Mouse (Mus musculus) testis, postnatal 14 days (tissue): ENCODE measurements at regions not wholly inside any gene's neighbourhood (a gene's known extent, or its start where the extent isn't known, plus 50 kb on each side); places are given as distances from the start of the nearest gene placed in this dataset.

Experiments
- DNase-seq: peaks from one replicate; pipeline ENCODE4 v3.0.0; 2021; ENCODE audit warnings: low spot score

DNA sequence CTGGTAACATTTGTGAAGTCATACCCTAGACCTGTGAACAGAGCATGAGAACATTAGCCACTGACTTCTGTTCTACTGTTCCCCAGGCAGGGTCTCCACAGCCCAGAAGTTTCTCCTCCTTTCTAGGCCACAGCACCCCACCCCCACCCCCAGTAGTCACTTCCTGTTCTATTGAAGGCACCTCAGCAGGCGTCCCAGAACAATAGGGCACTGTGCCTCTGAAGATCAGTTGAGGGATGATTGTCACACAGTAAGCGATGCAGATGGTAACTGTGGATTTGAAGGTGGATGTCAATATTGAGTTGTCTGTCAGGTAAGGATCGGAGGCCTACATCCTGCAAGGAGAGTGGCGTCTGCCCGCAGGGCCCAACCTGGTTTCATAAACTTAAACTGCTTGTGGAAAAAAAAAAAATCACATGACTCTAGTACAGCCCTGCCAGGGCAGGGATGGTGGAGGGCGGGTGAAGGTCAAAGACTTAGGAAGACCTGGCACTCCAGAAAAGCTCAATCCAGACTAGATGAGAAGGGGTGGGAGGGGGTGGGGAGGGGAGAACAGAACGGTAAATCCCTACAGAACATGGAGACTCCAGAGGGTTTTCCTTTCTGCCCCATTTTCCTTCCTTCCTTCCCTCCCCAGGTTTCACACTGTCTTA, 103.1 kb upstream of the Rybp start:
- no peak for DNase-seq

DNA sequence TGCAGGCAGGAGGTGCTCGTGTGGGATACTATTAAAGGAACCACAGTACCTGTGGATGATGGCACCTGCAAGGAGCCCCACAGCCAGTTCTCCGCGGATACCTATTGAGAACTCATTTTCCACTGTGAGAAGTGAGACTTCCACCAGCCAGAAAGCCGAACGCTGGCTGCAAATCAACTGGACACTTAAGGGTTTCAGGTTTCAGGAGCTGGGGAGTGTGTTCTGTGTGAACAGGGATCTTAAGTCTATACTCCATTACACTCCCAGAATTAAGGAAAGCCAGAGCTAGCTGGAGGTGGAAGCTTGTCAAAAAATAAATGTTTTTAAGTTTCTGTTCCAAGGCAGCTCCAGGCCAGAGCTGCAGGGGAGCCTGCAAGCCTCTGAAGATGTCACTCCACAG, 99.8 kb upstream of the Rybp start:
- no peak for DNase-seq

GRCm38 (mm10) chr6:100385640-100386039, 98.4 kb upstream of the Rybp start:
- no peak for DNase-seq

GRCm38 (mm10) chr6:100381046-100381445, 93.8 kb upstream of the Rybp start:
- no peak for DNase-seq

DNA sequence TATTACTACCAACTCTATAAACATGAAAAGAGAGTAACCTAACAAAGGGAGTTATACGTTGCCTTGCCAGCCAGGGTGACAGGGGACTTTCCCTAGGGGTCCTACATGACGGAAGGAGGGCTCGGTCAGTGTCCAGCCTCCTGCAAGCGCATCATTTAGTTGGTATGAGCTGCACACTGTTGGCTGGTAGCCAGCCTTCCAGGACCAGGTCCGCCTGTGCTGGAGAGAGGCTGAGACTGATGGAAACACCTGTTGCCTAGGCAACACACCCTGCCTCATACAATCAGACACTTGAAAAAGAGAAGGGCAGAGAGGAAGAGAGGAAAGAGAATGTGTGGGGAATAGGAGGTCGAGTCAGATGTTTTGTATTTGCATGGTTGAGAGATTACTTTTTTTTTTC, 93.3 kb upstream of the Rybp start:
- no peak for DNase-seq

- DNase-seq: no peak
These were observed 92.5 kb upstream of the Rybp start for GRCm38 (mm10) chr6:100379792-100380191.

DNA sequence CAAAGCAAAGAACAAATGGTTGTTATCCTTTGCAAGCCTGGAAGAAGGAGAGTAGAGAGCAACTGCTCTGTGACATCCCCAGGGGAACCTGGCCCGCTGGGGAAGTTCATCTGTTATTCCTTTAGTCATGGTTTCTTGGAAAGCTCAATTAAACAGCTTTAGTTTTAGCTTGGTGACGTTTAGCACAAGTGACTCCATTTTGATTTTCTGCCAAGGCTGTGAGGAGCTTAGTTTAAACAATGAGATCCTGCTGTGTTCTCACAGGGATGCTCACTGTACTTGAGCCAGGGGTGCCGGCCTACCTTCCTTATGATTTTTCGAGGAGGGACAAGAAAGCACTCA, 91.2 kb upstream of the Rybp start:
- no peak for DNase-seq

DNA sequence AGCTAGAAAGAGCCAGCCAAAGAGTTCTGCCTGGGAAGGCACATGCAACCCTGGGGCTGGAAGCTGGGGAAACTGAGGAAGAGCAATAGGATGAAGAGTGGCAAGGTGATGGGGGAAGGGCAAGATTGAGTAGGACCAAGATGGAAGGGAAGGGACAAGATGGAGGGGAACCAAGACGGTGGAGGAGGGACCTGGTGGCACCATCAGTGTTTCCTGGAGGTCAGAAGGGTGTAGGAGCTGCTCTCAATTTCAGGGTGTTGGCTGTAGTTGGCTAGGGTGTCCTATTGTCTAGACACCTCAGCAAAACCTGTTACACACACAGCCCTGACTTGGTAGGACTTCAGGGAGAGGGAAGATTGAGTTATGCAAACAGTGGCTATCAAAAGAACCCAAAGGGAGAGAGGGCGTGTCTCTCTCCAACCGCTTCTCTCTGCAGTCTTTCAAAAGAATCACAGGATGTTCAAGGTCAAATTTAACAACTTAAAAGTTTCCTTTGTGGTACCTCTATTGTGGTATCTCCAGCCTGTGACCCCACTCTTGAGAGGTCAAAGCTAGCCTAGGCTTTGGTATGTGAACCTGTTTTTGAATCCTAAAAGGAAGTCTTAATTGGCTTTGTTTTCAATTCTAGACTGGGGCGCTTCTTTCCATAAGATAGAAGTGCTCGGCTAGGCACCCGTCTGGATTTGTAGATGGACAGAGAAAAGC, 90.7 kb upstream of the Rybp start:
- DNase-seq: no peak

- DNase-seq: no peak
These were observed 89.4 kb upstream of the Rybp start for GRCm38 (mm10) chr6:100376656-100377055.

GRCm38 (mm10) chr6:100370828-100371227, 83.5 kb upstream of the Rybp start:
- no peak for DNase-seq

- DNase-seq: no peak
These were observed 83.1 kb upstream of the Rybp start for GRCm38 (mm10) chr6:100370358-100370757.

DNA sequence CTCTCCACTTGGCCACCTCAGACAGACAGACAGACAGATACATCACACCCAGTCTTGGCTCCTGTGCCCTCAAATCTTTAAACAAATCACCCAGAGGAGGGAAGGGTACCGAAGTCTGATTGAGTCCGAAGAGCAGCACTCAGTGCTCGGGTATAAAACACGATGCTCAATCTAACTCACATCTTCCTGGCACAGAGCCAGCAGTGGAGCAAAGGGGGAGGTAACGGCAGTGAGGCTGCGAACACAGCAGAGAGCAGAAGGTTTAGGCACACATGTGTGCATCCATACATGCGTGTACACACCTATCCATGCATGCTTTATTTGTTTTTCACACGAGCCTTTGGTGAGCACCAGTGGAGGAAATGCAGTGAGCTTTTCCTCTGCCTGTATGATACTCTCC, 78.9 kb upstream of the Rybp start:
- DNase-seq: no peak

DNA sequence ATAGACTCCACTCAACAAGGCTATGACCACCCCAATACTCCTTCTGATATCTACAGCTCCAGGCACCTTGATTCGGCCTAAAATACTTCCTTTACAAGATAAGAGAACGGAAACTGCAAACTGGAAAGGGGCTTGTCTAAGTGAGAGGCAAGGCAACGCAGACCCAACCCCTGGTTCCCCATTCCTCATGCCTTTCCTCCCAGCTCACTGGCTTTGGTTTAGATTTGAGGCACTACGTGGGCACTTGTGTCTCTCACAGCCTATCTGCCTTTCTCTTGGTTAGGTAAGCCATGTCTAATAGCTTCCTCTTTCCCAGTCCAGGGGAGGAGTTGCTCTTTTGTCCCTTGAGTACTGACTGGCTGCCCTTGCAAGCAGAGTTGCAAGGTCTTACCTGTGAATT, 78.5 kb upstream of the Rybp start:
- DNase-seq: no peak

GRCm38 (mm10) chr6:100363683-100364082, 76.4 kb upstream of the Rybp start:
- DNase-seq: no peak

DNA sequence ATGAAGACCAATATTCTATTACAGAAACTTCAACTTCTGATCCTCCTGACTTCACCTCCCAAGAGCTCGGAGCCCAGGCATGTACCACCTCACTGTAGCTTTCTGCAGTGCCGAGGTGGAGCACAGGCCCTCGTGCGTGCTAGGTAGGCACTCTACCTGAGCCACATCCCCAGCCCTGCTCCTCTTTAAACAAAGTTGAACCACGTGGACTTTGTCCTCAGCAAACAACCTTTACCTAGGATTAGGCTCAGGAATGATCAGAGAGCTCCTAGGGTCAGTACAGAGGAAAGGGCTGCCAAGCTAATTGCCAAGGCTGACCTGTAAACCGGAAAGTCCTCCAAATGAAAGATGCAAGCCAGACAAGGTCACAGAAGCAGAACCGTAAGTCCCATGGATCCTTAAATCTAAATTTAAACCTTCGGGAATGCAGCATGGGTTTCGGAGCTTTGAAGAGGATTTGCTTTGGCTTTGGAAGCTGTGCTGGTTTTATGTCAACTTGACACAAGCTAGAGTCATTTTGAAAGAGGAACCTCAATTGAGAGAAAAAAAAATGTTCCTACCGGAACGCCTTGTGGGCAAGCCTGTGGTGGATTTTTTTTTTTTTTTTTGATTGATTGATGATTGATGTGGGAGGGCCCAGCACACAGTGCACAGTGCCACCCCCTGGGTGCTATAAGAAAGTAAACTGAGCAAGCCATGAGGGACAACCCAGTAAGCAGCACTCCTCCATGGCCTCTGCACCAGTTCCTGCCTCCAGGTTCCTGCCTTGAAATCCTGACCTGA, 69.5 kb upstream of the Rybp start:
- DNase-seq: no peak

DNA sequence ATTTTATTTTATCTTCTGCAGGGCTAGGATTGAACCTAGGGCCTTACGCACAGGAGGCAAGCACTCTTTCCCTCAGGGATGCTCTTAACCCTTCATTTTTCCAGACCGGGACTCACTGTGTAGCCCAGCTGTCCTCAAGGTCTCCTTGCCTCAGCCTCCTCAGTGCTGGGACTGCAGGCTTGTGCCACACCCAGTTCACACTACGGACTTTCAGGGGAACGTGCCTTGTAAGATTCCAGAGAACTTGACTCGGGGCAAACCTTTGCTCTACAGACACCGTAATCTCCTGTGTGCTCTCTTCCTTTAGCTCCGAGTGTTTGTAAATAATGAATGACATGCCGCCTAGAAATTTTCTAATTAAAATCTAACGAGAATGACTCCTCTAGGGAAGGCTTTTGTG, 68.6 kb upstream of the Rybp start:
- no peak for DNase-seq

DNA sequence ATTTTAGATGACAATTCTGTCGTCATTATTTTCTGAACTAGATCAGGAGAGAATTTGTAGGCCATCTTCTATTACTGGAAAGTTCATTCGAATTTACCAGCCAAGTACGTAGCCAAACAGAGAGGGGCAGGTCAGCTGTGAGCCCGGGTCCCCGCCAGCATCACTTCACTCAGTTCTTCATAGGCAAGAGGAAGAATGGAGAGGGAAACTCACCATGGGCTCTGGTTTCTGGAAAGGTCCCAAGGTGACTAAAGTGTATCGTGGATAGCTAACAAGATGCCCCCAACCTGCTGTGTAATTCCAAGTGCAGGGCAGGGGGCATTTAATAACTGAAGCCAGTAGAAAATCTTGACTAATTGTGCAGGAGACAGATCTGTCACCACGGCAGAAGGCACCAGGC, 60.2 kb upstream of the Rybp start:
- DNase-seq: no peak

DNA sequence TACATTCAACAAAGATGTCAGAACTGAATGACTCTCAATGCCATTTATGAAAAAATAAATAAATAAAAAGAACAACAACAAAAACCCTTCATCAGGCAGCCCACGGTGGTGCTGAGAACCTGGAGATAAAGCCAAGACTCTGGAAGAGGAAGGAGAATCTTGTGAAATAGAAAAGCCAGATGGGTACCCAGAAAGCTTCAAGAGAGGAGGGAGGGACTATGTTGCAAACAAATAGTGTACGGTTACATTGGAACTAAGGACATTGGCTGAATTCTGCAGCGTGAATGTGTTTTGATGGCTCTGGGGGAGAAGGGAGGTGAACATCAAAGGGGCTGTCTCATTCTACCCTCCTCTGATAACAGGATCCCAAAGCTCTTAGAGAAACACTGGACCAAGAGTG, 57.8 kb upstream of the Rybp start:
- no peak for DNase-seq

DNA sequence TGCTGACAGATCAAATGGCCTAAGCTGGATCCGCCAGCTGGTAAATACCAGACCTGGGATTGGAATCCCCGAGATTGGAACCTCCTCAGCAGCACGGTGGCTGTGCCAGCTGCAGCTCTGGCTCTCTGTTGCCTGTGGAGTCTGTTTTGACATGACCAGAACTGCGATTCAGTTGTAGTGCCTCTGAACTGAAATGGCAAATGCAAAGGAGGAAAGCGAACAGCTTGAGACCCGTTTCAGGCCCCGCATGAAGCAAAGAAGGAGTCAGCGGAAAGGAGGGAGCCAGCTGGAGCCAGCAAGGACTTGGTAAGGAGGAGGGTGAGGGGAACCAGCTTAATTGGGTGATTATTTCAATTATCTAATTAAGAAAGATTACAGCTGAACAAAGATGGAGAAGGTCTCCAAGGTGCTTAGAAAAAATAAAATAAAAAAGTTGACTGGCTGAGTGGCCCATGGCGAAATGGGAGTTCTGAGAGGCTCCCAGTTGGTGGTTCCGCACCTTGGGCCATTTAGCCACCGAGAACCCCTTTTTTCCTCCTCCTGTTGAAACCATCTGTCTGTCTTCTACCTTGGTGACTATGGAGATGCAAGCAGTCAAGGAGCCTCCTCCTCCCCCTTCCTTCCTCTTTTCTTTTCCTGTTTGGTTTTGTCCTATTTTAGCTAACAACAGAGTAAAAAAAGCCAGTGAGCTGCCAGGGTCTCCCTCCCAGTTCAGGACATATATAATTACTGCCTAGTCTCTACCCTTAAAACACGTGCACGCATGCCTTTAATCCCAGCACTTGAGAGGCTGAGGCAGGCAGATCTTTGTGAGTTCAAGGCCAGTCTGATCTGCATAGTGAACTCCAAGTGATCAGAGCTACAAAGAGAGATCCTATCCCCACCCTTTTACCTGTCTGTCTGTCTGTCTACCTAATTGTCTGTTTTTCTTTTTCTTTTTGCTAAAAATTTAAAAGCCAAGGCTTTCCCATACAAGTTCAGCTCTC, 54.3 kb upstream of the Rybp start:
- DNase-seq: no peak

DNA sequence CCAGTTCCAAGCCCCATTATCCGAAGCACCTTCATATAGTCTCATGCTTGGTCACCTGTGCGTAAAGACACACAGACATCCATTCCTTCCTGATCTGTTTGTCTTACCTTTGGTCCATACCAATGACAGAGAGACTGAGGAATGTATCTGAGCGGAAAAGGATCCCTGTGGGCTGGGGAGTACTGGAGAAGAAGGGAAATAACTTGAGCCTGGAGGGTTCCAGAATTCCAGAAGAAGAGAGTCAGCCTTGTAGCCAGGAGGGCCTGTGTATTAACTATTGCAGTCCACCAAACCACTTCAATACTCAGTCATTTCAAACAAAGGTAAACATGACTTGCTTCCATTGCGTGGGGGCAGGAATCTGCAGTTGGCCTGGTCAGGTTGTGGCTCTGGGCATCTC, 51.0 kb upstream of the Rybp start:
- no peak for DNase-seq
